Mouse (Mus musculus) G1E (cell line): ENCODE data around the gene Cdkl3.

Experiments
- CTCF ChIP-seq: IDR thresholded peaks from 2 replicates; pipeline ENCODE4 v1.5.1; 2012; ENCODE audit warnings: low read depth, low read length, inconsistent platforms, mixed read lengths
- TAL1 ChIP-seq: conservative IDR thresholded peaks from 2 replicates; pipeline ENCODE4 v1.6.1; 2012; ENCODE audit warnings: low read depth, low read length, inconsistent platforms, mixed read lengths

- TF ChIP-seq CTCF (no peak), TAL1 (no peak)
Measured at GRCm38 (mm10) chr11:52000290-52000962, 3.6 kb upstream of the Cdkl3 start, which contains the start of gene Ube2b.
